Mouse (Mus musculus) splenic B cell, adult 2 months (primary cell): ENCODE measurements around the gene Olfr448.

Source experiments
- DNase-seq: peaks from one replicate; pipeline ENCODE4 v3.0.0-alpha.2; 2011; ENCODE audit warnings: low read depth, low spot score
- H3K27me3 ChIP-seq: 2 replicates; pipeline ENCODE4 v1.6.1; 2012; ENCODE audit warnings: mild to moderate bottlenecking, low read length, moderate library complexity, mixed read lengths; ENCODE audit not compliant: control insufficient read depth, poor library complexity, insufficient read depth, severe bottlenecking
- H3K36me3 ChIP-seq: 2 replicates; pipeline ENCODE4 v1.6.1; 2012; ENCODE audit warnings: mild to moderate bottlenecking, low read length, moderate library complexity, mixed read lengths; ENCODE audit not compliant: control insufficient read depth, poor library complexity, insufficient read depth, severe bottlenecking

Olfr448 gene

GRCm38 (mm10) chr6:42890141-42890540, at the start of gene Olfr448:
Olfr448 (plus strand) TSS chr6:42890441.
- DNase-seq: no peak
- no peaks in the 10 kb centered on the region for H3K36me3 ChIP-seq

GRCm38 (mm10) chr6:42860222-42860819, 29.9 kb upstream of the Olfr448 start:
- Histone ChIP-seq H3K36me3 (no peaks in the 10 kb centered on the region), H3K27me3 (no peaks in the 10 kb centered on the region)
- DNase-seq: peak; percentile 48

More at GRCm38 (mm10) chr6:42890141-42890540, at the start of gene Olfr448:
- no peaks in the 10 kb centered on the region for H3K27me3 ChIP-seq

GRCm38 (mm10) chr6:42869695-42870094, 20.5 kb upstream of the Olfr448 start:
- no peaks in the 10 kb centered on the region for H3K36me3 ChIP-seq
- H3K27me3 ChIP-seq: no peaks in the 10 kb centered on the region
- DNase-seq: no peak

GRCm38 (mm10) chr6:42876323-42876722, 13.9 kb upstream of the Olfr448 start:
- no peak for DNase-seq
- Histone ChIP-seq H3K36me3 (no peaks in the 10 kb centered on the region), H3K27me3 (no peaks in the 10 kb centered on the region)

- Histone ChIP-seq H3K27me3 (no peaks in the 10 kb centered on the region), H3K36me3 (no peaks in the 10 kb centered on the region)
- DNase-seq: no peak
Measured at GRCm38 (mm10) chr6:42900345-42900744, 10.1 kb downstream of the Olfr448 start.

GRCm38 (mm10) chr6:42908578-42908977, 18.3 kb downstream of the Olfr448 start, which contains the start of gene Olfr447:
Olfr447 (plus strand) TSS chr6:42908878.
- no peaks in the 10 kb centered on the region for H3K36me3 ChIP-seq
- H3K27me3 ChIP-seq: no peaks in the 10 kb centered on the region
- DNase-seq: no peak

- DNase-seq: no peak
- Histone ChIP-seq H3K36me3 (no peaks in the 10 kb centered on the region), H3K27me3 (no peaks in the 10 kb centered on the region)
Measured at GRCm38 (mm10) chr6:42921077-42921476, 30.8 kb downstream of the Olfr448 start, which contains the start of gene Olfr446. Olfr446 (plus strand) TSS chr6:42921377.
